Mouse (Mus musculus) retina, postnatal 1 day (tissue): ENCODE measurements around the gene Mrtfb.

Source experiments
- DNase-seq: peaks from one replicate; pipeline ENCODE4 v3.0.0-alpha.2; 2012

Gene Mrtfb

DNA sequence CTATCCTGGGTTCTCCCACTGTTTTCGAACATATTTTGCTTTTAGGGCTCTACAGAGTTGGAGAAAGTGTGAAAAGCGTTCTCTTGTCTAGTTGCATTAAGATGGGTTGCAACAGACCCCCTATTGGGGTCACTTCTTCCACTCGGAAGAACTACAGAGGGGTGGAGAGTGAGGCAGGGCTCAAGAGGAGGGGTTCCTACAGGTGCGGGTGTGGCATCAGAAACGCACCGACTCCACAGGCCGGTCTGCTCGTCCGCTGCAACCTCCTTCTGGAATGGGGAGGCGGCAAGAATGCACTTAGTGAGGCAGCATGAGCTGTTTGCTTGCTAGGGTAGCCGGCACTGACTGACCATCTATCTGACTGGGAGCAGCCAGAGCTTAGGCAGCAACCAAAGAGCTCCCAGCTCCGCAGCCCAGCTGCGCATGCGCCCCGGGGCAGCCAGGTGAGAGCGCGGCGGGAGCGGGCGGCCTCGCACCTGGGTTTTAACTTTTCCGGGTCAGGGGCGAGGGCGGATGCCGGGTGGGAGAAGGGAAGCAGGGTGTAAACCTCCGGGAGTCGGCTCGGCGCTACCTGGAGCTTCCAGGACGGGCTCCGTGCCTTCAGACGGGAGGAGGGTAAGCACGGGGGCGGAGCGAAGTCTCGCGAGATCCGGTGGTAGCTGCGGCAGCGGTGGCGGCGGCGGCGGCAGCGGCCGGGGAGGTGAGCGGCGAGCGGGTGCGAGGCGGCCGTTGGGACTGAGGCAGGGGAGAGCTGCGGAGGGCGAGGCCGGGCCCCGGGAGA, at the start of gene Mrtfb:
Mrtfb (plus strand) TSS at position 627 of the 781 bp plus-strand sequence.
- peak; percentile 93 for DNase-seq

DNA sequence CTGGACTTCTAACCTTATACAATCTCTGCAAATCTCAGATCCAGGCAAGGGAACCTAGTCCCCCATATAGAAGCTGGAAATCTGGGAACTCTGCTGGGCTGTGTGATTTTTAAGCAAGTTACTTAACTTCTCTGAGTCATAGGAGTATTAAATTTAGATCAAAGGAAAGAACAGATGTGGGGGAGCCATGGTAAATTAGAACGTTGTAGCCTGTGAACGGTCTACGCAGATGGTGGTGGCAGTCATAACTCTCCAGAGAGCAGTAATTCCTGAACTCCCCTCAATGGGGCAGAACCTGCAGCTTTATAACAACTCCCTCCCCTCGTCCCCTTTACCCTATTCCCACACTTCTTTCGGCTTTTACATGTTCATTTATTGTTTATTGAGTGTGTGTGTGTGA, 48.6 kb upstream of the Mrtfb start:
- peak; percentile 14 for DNase-seq

DNA sequence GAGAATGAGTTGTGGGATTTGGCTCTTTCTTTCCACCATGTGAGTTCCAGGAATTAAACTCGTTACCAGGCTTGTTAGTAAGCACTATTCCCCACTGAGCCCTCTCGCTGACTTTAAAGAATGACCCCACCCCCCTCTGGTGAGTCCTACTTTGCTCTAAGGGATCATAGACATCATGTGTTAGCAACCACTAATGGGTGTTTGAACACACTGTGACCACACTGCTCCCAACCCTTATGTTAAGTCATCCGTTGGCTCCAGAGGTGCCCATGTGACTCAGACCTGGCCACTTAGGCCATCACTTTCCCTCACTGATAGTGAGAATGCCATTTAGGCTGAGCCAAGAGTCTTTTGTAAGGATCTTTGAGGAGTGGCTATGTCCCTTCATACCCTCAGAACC, 48.2 kb upstream of the Mrtfb start:
- DNase-seq = peak; percentile 22

GRCm38 (mm10) chr16:13212781-13213180, 43.5 kb upstream of the Mrtfb start:
- no peak for DNase-seq

DNA sequence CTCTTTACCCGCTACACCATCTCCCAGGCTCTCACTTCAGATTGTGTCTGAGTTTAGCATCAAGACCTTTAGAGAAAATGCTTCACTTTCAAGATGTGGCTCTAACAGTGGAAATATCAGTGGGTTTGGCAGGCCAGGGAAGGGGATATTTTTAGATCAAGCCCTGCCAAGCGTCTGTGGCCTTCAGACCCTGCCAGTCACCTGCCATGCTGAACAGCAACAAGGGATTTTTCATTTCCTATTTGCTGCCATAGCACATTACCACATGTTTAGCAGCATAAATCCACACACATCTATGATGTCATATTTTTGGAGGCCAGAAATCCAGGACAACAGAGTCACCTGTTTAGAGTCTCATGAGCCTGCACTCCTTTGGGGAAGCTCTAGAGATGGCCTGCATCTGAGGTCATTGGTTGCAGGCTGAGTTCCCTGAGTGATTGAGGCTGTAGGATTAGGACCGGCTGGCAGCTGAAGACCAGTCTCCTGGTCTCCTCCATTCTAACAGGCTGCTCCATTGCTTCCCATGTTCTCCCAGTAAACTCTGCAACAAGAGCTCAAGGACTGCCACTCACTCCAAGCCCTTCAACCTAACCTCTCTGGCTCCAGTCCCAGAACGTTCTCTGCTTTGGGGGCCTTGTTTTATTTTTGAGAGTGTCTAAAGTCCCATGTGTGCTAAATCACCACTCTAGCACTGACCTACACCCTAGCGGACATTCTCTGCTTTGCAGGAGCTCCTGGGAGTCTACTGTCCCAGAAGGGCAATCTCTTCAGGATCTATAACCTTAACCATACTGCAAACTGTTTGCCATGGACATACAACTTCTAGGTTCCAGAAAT, 39.9 kb upstream of the Mrtfb start:
- no peak for DNase-seq

- no peak for DNase-seq
Measured at GRCm38 (mm10) chr16:13217951-13218350, 38.3 kb upstream of the Mrtfb start.

- no peak for DNase-seq
Measured at GRCm38 (mm10) chr16:13221475-13221874, 34.8 kb upstream of the Mrtfb start.

DNA sequence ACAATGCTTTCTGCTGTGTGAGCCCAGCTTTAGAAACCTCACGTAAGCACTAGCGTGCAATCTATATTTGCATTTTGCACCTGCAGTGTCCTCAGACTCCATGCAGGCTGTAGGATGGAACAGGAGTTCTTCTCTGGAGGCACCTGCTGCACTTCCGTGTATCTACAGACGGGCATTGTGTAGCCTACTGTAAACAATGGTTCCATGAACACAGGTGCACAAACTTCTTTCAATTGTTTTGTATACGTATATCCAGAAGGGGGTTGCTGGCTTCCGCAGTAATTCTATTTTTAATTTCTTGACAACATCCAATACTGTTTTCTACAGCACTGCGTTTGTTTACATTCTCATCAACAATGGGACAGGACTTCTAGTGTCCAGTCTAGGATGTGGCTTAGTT, 24.2 kb upstream of the Mrtfb start:
- no peak for DNase-seq

GRCm38 (mm10) chr16:13232912-13233802, 23.1 kb upstream of the Mrtfb start:
- peak; percentile 91 for DNase-seq

- DNase-seq = no peak
Measured at GRCm38 (mm10) chr16:13239039-13239438, 17.2 kb upstream of the Mrtfb start.

DNA sequence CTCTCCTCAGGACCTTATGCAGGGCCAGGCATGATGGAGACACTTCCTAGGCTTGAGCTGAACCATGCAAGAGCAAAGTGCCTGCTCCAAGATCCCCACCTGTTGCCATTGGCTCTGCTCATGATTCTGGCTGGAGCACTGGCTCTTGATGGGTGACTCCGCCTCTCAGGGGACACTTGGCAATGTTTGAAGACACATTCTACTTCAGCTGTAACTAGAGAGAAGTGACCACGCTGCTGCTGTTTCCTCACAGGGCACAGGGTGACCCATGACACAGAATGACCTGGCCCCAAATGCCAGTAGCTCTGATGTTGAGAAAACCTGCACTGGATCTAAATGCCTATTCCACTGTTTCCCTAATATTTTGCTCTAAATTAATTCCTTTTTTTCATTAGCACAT, 16.7 kb upstream of the Mrtfb start:
- no peak for DNase-seq

DNA sequence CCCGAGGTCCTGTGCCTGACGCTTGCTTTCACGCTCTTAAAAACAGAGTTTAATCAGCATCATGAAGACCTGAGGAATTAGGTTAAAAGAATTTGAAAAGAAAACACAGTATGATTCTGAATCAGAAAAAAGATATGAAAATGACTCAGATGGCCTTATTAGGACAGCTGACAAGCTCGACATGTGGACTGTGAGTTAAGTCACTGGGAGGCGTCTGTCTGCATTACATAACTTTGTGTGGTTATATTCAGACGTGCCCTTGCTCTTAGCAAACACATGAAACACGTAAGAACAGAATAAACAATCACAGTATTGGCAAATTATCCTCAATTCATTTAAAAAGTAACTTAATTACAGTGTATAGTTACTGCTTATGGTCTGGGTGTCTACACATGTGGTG, 16.0 kb upstream of the Mrtfb start:
- no peak for DNase-seq

DNA sequence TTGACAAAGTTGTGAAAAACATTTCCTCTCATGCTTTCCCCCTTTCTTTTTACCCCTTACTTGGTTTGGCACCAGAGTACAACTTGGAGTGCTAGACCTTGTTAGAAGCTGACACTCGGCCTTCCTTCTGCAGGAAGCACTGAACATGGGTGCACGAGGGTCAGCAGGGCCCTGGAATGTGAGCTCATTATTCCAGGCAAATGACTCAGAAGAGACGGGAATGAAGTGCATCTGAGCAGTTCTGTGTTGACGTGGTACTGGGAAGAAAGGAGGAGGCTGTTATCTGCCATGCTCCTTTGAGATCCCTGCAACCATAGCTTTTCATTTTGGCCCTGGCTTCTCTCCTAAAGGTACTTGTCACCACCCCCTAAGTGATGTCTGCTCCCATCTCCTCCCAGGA, 10.6 kb upstream of the Mrtfb start:
- peak; percentile 37 for DNase-seq

DNA sequence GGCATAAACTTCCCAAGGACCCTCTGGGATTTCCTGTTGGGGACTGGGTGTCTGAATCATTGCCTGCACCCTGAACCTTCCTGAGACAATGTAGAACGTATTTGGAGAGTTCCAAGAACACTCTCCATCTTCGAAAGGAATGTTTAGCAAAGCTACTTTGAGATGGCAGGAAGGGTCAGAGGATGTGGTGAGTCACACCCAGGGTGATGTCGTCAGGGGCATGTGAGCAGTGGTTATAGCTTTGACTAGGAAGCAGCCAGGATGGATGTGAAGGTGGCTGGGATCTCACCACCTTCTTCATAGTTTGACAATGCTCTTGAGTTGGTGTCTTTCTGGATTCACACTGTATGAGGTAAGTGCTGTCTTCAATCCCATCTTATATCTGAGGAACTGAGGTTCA, 9.4 kb upstream of the Mrtfb start:
- no peak for DNase-seq

DNA sequence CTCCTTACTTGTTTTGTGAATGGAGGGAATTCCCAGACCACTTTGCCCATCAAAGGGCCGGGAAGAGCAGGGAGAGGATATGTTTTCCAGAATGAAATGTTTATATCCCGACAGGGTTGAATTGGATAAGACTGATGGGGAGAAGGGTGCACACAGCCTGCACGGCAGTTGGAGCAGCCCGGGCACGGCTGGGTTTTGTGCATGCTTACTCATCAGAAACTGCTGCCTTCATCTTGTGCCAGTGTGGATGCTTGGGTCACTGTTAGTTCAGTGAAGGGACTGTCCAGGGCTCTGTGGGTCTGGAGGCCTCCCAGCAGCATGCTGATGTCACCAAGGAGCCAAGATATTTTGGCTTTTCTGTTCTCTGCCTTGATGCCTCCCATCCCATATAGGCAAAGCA, 6.2 kb upstream of the Mrtfb start:
- DNase-seq = no peak

DNA sequence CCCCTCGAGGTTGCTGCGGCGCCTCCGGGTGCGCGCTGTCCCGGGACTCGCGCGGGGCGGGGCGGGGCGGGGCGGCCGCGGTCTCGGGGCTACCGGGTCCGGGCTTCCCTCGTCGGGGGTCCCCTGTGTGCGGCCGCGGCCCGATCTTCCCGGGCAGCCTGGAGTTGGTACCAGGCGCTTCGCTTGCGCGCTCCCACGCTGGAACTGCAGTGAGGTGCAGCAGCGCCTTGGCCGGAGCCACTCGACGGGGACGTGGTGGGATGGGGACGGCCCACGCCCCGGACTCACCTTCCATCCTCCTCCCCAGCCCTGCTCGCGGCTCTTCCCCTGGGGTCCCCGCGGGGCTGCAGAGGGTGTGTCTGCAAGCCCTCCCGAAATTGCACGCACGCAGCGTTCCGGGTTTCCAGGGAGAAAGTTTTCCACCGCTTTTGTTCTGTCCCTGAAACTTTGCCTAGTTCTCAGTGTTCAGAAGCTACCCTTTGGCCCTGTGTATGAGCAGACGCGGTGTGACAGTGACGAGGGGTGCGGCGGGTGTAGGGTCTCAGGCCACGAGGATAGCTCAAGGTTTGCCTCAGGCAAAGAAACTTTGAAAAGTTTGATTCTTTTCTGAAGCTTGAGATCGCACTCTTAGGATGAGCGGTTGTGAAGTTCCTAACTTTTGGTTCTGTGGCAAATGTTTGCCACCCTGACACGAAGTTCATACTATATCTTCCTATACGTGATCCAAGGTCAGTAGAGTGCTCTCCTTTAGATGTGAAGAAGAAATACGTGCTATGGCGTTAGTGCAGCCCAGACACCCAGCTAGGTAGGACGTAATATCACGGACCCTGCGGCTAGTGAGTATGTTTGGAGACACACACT, 616 bp downstream of the Mrtfb start:
- peak; percentile 8 for DNase-seq

GRCm38 (mm10) chr16:13257528-13257835, 1.2 kb downstream of the Mrtfb start:
- DNase-seq = no peak

DNA sequence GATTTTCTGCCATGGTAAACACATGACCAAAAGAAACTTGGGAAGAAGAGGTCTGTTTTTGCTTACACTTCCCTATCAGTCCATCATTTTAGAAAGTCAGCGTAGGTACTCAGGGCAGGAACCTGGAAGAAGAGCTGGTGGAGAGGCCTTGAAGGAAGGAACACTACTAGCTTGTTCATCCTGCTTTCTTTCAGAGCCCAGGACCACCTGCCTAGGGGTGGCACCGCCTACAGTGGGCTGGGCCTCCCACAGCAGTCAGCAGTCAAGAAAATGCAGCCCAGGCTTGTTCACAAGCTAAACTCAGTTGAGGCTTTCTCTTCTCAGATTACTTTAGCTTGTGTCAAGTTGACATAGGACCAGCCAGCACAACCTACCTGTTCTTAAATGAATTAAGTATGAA, 2.7 kb downstream of the Mrtfb start:
- DNase-seq = no peak

DNA sequence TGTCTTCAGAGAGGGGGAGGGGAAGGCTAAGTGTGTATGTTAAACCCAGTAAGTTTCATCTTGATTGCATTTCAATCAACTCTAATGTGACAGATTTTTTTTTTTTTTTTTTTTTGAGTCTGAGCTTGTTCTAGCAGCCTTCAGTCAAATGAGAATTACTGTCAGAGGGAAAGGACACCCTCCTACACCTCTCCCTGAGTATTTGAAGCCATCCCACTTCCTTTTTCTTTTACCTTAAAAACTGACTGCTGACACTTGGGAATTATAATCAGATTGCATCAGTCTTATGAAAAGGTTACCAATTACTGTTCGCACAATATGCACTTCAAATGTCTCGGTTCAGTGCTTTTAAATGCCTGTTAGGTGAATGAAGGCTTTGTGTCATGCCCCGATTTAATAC, 10.0 kb downstream of the Mrtfb start:
- DNase-seq = peak; percentile 11

GRCm38 (mm10) chr16:13267350-13267904, 11.1 kb downstream of the Mrtfb start:
- DNase-seq = no peak

GRCm38 (mm10) chr16:13269426-13269825, 13.1 kb downstream of the Mrtfb start:
- DNase-seq = no peak

DNA sequence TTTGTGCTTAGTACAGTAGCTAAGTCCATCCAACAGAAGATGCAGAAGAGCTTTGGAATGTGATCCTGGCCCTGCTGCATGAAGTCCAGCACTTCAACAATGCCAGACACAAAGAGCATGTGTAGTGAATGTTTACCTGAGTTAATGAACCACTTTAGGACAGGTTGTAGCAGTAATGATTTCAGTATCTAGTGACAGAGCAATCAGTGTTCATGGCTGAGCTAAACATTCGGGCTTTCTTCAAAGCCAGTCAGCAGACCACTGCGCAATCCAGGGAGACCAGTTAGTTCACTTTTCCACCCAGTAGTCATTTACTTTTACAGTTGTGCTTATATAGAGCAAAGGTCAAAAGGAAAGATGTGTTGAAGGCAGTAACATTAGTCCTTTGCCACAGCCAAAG, 20.0 kb downstream of the Mrtfb start:
- no peak for DNase-seq
